Mouse (Mus musculus): Measurements from ENCODE around the gene Grin3b. TPM values are rescaled to one million over a fixed set of nuclear protein-coding genes. Genes with fewer than 3 reads are reported as not detected.
A peak's percentile ranks its signal among the peaks of the same experiment; 100 is the strongest.

Gene Grin3b
- polyA plus RNA-seq, 2 experiments, result 0.23 to 0.72 TPM

GRCm38 (mm10) chr10:79936911-79937441, 33.5 kb upstream of the Grin3b start:
- Histone ChIP-seq H3K4me1 (ENCODE audit: control insufficient read depth, insufficient read depth, low read length) (peaks cover 27% of the 10 kb centered on the region), H3K4me2 (replicated peaks; ENCODE audit: low read depth, low read length, severe bottlenecking) (no peak overlapping the region), H3K27me3 (ENCODE audit: control insufficient read depth, insufficient read depth, low read length) (no peaks in the 10 kb centered on the region), H3K4me3 (replicated peaks; ENCODE audit: low read length) (no peak overlapping the region), H3K9ac (ENCODE audit: low read depth, low read length, severe bottlenecking) (no peak overlapping the region), H3K27ac (replicated peaks; ENCODE audit: low read depth, low read length) (0 out of 2 replicates have a peak overlapping the region, but pooled peaks have one; percentile 22), H3K36me3 (ENCODE audit: control insufficient read depth, insufficient read depth, low read length) (peaks cover 49% of the 10 kb centered on the region), H3K9me3 (ENCODE audit: control insufficient read depth, low read length) (no peaks in the 10 kb centered on the region)
- ATAC-seq (ENCODE audit: low FRiP score, low read depth), result no peak
- no peak for DNase-seq (ENCODE audit: low spot score)
- TF ChIP-seq POLR2A (IDR thresholded peaks at IDR 0.05; ENCODE audit: borderline replicate concordance, extremely low read depth, insufficient read depth, insufficient read length), result no peak
- 68% methylated on average over 25 of the region's 27 CpGs for WGBS

GRCm38 (mm10) chr10:79937775-79938526, 32.6 kb upstream of the Grin3b start:
- no peak for TF ChIP-seq POLR2A (IDR thresholded peaks at IDR 0.05; ENCODE audit: borderline replicate concordance, extremely low read depth, insufficient read depth, insufficient read length)
- Histone ChIP-seq H3K4me2 (replicated peaks; ENCODE audit: low read depth, low read length, severe bottlenecking) (no peak overlapping the region), H3K27ac (replicated peaks; ENCODE audit: low read depth, low read length) (no peak overlapping the region), H3K27me3 (ENCODE audit: control insufficient read depth, insufficient read depth, low read length) (no peaks in the 10 kb centered on the region), H3K36me3 (ENCODE audit: control insufficient read depth, insufficient read depth, low read length) (peaks cover 43% of the 10 kb centered on the region), H3K4me3 (replicated peaks; ENCODE audit: low read length) (no peak overlapping the region), H3K9ac (ENCODE audit: low read depth, low read length, severe bottlenecking) (no peak overlapping the region), H3K4me1 (ENCODE audit: control insufficient read depth, insufficient read depth, low read length) (peaks cover 17% of the 10 kb centered on the region), H3K9me3 (ENCODE audit: control insufficient read depth, low read length) (no peaks in the 10 kb centered on the region)
- ATAC-seq (ENCODE audit: low FRiP score, low read depth) (no peak), DNase-seq (ENCODE audit: low spot score) (no peak)
- 69% methylated on average over 11 of the region's 11 CpGs for WGBS

- Histone ChIP-seq H3K36me3 (ENCODE audit: control insufficient read depth, insufficient read depth, low read length) (peaks cover 29% of the 10 kb centered on the region), H3K4me3 (replicated peaks; ENCODE audit: low read length) (no peak overlapping the region), H3K9ac (ENCODE audit: low read depth, low read length, severe bottlenecking) (no peak overlapping the region), H3K27me3 (ENCODE audit: control insufficient read depth, insufficient read depth, low read length) (no peaks in the 10 kb centered on the region), H3K4me1 (ENCODE audit: control insufficient read depth, insufficient read depth, low read length) (peaks cover 29% of the 10 kb centered on the region), H3K4me2 (replicated peaks; ENCODE audit: low read depth, low read length, severe bottlenecking) (no peak overlapping the region), H3K27ac (replicated peaks; ENCODE audit: low read depth, low read length) (no peak overlapping the region), H3K9me3 (ENCODE audit: control insufficient read depth, low read length) (no peaks in the 10 kb centered on the region)
- TF ChIP-seq POLR2A (IDR thresholded peaks at IDR 0.05; ENCODE audit: borderline replicate concordance, extremely low read depth, insufficient read depth, insufficient read length), result no peak
- DNase-seq (ENCODE audit: low spot score), result no peak
- WGBS, result 59% methylated on average over 7 of the region's 7 CpGs
- ATAC-seq (ENCODE audit: low FRiP score, low read depth), result no peak
These were observed 29.8 kb upstream of the Grin3b start for GRCm38 (mm10) chr10:79940749-79941148.

- Histone ChIP-seq H3K27me3 (ENCODE audit: control insufficient read depth, insufficient read depth, low read length) (no peaks in the 10 kb centered on the region), H3K9me3 (ENCODE audit: control insufficient read depth, low read length) (no peaks in the 10 kb centered on the region), H3K4me2 (replicated peaks; ENCODE audit: low read depth, low read length, severe bottlenecking) (no peak overlapping the region), H3K9ac (ENCODE audit: low read depth, low read length, severe bottlenecking) (no peak overlapping the region), H3K36me3 (ENCODE audit: control insufficient read depth, insufficient read depth, low read length) (peaks cover 31% of the 10 kb centered on the region), H3K4me1 (ENCODE audit: control insufficient read depth, insufficient read depth, low read length) (peaks cover 19% of the 10 kb centered on the region), H3K4me3 (replicated peaks; ENCODE audit: low read length) (no peak overlapping the region), H3K27ac (replicated peaks; ENCODE audit: low read depth, low read length) (no peak overlapping the region)
- DNase-seq (ENCODE audit: low spot score) (no peak), ATAC-seq (ENCODE audit: low FRiP score, low read depth) (no peak)
- WGBS, result 100% methylated on average over 1 of the region's 1 CpGs
- TF ChIP-seq POLR2A (IDR thresholded peaks at IDR 0.05; ENCODE audit: borderline replicate concordance, extremely low read depth, insufficient read depth, insufficient read length), result no peak
These were observed 27.5 kb upstream of the Grin3b start for GRCm38 (mm10) chr10:79942988-79943387.

GRCm38 (mm10) chr10:79943471-79943901, 27.0 kb upstream of the Grin3b start:
- no peaks in the 10 kb centered on the region for H3K27me3 ChIP-seq (ENCODE audit: control insufficient read depth, insufficient read depth, low read length)
- peaks cover 19% of the 10 kb centered on the region for H3K4me1 ChIP-seq (ENCODE audit: control insufficient read depth, insufficient read depth, low read length)
- H3K9me3 ChIP-seq (ENCODE audit: control insufficient read depth, low read length), result no peaks in the 10 kb centered on the region
- no peak for TF ChIP-seq POLR2A (IDR thresholded peaks at IDR 0.05; ENCODE audit: borderline replicate concordance, extremely low read depth, insufficient read depth, insufficient read length)
- peaks cover 31% of the 10 kb centered on the region for H3K36me3 ChIP-seq (ENCODE audit: control insufficient read depth, insufficient read depth, low read length)
- H3K27ac ChIP-seq (replicated peaks; ENCODE audit: low read depth, low read length), result peak overlapping the region; percentile 26; the same call in 1 of the 2 replicates
- DNase-seq (ENCODE audit: low spot score) (no peak), ATAC-seq (ENCODE audit: low FRiP score, low read depth) (no peak)
- H3K4me3 ChIP-seq (replicated peaks; ENCODE audit: low read length), result no peak overlapping the region
- H3K9ac ChIP-seq (ENCODE audit: low read depth, low read length, severe bottlenecking), result no peak overlapping the region; the same call in 1 of the 2 replicates
- no peak overlapping the region for H3K4me2 ChIP-seq (replicated peaks; ENCODE audit: low read depth, low read length, severe bottlenecking)
- WGBS, result 46% methylated on average over 9 of the region's 9 CpGs

Measured in limb, embryonic 14.5 days (tissue).